Mouse (Mus musculus) left cerebral cortex, adult 8-10 months (tissue): ENCODE results near the gene a. TPM values are rescaled to one million over a fixed set of nuclear protein-coding genes. Genes with fewer than 3 reads are reported as not detected.
"Not testable (repeated sequence)": the region's sequence is repeated elsewhere in the genome, so short reads cannot be mapped to it uniquely, and the experiment has no call there.

Experiments
- DNase-seq, 2 experiments: peaks; one replicate each; pipeline ENCODE4 v3.0.0; 2022; ENCODE audit warnings: low spot score in 2 of 2
- total RNA-seq, 4 experiments: library from RNA; stranded (reverse); gene quantifications; 2 replicates each; pipeline ENCODE4 v1.2.4; 2022

a gene
- total RNA-seq, 4 experiments from 2014 or later, result not detected

DNA sequence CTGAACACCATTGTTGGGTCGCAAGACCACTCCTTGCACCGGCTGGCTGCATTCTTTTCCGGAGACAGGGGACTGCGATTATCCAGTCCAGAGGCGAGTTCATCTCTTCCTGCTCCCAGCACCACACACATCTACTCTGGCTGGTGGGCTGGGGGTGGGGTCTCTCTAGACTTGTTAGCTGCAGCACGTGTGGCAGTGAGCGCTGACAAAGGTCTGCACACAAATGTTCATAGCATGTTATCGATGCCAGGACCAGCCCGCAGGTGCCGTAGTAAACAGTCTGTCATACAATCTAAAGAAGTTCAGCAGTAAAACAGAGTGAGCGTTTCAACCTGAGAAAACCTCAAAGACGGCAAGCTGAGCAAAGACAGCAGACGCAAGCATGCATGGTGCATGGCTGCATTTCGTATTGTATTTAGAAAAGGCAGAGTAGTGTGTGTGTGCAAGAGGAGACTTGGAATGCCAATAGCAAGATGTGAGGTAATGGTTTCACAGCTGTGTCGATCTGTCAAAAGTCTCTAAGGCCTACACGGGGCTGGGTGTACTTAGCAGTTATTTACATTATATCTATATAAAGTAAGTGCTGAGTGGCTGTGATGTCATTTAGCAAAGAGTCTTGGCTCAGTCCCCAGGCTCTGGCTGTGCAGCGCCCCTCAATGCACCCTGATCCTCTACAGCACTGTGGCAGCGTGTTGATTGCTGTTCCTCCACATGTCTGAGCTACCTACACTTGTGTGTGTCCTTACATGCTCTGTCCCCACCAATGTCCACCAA is 180.9 kb downstream of the a start:
- DNase-seq, result peak; percentile 1 to 7

DNA sequence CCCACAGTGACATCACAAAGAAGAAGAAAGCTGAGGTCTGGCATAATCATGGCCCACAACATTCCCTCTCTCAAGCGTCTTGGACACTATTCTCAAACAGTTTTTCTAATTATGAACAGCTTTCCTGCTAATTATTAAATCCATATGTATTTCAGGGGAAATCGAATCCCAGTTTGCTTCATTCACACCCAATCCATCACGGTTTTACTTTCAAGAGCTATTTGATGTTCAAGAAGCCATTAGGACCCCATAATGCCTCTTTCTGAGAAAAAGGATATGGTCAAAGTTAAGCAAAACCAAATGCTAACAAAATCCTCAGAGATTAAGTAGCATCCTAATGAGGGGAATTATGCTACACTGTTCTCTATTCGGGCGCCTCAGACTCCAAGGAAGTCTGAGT is 181.8 kb downstream of the a start:
- DNase-seq, result no peak

DNA sequence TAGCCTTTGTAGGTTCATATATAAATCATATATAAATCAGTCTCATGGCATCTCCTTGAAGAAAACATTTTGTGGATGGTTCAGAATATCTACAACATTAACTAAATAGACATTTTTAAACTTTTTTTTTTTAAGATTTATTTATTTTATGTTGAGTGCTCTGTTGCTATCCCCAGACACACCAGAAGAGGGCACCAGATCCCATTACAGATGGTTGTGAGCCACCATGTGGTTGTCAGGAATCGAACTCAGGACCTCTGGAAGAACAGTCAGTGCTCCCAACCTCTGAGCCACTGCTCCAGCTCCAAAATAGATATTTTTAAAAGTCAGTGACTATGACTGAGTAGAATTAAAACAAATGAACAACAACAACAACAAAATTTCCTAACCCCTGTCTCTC is 195.4 kb downstream of the a start:
- DNase-seq, result no peak

DNA sequence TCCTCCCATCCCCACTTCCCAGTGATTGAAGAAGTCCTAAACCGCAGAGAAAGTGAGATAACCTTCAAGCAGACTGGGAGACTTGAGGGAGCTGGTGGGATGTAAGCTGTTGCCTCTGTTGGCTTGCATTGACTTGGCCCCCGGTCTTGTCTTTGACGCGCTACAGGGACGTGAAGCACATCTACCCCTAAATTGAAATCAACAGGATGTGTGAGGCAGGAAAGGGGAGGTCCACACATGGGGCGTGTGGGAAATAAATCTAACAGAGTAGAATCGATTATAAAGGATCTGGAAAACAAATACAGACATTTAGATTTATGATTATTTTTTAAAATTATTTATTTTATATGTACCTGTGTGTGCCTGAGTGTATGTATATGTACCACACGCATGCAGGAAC is 200.2 kb downstream of the a start:
- DNase-seq, result no peak

DNA sequence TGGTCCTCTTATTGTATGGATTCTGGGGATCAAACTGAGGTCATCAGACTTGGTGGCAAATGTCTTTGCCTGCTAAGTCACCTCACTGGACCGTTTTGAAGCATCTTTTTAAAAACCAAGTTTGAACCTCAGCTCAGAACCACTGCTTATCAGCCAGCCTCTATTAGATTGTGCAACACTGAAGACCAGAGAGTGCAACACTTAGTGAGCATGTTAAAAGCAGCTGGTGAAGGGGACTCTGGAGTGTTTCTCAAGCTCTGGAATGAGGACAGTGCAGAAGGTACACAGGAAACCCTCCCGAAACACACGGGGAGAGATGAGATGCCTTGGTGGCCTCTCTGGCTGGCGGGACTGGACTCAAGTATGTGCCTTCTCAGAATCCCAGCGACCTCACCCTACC is 200.9 kb downstream of the a start:
- DNase-seq, result no peak

DNA sequence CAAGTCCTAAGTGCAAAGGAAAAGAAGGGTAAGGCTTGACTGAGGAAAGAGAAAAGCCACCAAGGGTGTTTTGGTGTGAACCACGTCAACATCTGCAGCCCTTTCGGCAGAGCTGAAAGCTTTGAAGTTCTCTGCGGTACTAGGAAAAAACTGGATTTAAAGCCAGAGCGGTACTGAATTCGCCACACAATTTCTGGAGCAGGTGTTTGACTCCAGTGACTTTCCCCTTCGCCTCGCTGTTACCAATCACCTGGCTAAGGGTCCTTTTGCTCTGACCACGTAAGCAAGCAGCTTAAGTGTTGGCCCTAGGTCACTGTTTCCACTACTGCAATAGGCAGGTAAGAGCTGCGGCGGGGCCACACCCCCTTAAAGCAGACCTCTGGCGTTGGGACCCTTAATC is 214.3 kb downstream of the a start:
- DNase-seq, result no peak

DNA sequence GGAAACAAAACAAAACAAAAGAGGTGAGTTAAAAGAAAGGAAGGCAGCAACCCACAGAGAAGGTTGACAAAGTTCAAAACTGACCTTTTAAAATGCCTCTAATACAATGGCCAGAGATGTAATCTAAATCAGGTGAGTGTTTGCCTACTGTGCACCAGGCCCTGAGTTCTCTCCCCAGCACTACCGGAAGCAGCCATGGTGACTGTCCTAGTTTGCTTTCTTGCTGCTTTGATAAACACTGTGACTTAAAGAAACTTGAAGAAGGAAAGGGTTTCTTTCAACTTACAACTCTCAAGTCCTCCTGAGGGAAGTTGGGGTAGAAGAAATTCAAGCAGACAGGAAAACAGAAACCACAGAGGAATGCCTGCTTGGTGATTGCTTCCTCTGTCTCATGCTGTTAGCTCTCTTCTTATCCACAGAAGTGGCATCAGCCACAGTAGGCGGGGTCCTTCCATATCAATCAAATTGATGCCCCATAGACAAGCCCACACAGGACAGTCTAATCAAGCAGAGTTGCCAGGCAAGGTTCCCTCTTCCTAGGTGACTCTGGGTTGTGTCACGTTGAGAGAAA is 220.0 kb downstream of the a start:
- DNase-seq, result no peak

DNA sequence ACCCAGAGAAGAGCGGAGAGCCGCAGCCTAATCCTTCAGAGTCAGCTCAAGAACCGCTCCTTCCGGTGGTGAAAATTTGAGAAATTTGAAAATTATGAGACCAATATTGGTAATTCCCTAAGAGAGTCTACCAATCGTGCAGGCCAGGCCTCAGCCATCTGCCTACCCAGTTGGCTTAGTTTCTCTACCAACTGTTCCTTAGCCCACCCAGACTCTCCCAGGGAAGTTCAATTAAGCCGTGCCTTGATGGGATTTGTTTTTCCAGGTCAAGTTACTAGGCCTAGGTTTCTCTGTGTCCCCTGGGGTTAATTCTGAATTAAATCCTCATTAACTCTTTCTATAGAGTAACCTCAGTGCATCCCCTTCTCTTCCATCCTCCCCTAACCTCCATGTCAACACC is 221.8 kb downstream of the a start:
- no peak for DNase-seq

DNA sequence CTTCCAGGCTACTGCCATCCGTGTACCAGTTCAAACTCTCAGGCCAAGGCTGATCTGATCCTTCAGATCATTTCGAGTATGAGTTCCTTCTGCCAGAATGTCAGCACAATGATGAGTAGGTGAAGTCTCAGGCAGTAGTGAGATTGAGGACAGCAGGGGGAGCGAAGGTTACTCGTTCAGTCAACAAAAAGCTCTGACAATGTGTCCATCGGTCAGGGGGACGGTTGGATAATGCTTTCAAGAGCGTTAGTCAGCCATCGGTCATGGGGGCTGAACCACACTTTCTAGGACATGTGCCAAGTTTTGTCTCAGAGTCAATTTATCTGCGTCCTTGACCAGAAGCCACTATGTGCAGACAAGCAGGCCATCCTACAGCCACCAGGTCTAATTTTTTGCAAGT is 225.5 kb downstream of the a start:
- DNase-seq, result not testable (repeated sequence)

DNA sequence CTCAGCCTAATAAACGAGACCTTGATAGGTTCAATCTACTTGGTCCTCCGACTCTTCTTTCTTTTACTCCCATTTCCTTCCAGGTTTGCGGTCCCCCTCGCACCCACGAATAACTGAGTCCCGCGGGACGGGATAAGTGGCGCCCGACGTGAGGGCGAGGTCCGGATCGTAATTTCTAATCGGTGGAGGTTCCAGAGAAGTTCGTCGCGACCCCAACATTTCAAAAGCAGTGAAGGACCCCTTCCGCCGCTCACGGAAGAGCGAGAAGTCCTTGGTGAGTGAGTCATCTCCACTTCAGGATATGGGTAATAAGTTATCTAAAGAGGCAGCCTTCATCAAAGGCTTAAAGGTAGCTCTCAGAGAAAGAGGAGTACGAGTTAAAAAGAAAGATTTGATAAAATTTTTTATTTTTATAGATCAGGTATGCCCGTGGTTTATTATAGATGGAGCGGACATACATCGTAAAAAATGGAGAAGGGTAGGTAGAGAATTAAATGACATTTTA is 227.1 kb downstream of the a start, which contains the start of gene Gm14226:
TSS of gene Gm14226 (plus strand) at position 16 of the 505 bp plus-strand sequence.
- not testable (repeated sequence) for DNase-seq

DNA sequence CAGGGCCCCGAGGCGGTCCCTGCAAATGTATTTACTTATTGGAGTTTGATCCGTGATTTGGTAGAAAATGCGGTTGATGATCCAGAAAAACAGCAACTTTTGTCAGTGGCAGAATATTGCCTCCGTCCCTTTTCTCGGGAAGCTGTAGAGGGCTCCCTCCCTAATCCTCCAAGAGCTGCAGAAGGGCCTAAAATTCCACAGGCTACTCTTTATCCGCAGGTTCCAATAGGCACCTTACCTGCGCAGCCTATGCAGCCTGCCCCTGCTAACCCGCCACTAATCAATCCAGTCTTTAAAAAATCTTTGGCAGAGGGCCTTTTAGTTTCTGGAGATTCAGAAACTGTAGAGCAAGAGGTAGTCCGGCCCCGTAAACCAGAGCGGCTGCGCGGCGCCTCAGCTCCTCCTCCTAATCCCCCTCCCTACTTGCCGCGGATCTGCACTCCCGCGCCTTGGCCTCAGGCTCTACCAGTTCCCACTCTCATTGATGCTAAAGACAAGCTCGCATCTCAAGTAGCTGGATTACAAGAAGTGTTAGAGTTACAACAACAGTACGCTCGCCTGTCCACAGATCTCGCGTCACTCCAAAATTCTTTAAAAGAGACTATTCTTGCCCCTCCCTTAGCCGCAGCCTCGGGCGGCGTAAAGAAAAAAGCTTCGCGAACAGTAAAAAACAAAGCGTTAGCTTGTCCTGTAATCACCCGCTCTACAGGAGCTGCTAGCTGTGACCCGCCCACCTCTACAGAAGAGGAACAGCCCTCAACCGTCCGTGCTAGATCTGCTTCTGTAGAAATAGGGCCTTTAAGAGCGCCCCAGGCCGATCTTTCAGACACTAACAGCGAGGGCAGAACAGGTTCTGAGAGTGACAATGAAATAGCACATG is 227.8 kb downstream of the a start:
- DNase-seq, result peak; percentile 22 to 26

DNA sequence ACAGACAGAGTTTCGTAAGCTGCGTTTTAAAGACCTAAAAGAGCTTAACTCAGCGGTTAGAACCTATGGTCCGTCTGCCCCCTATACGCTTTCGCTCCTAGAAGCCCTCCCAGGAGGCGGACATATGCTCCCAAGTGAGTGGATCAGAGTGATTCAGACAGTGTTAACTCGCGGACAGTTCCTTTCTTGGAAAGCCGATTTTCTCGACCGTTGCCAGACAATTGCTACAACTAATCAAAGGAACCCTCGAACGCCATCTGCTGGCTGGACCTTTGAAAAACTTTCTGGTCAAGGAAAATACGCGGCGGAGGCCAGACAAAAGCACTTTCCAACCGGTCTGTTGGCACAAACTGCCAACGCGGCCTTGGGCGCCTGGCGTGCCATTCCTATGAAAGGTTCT is 228.5 kb downstream of the a start:
- peak; percentile 69 to 80 for DNase-seq

DNA sequence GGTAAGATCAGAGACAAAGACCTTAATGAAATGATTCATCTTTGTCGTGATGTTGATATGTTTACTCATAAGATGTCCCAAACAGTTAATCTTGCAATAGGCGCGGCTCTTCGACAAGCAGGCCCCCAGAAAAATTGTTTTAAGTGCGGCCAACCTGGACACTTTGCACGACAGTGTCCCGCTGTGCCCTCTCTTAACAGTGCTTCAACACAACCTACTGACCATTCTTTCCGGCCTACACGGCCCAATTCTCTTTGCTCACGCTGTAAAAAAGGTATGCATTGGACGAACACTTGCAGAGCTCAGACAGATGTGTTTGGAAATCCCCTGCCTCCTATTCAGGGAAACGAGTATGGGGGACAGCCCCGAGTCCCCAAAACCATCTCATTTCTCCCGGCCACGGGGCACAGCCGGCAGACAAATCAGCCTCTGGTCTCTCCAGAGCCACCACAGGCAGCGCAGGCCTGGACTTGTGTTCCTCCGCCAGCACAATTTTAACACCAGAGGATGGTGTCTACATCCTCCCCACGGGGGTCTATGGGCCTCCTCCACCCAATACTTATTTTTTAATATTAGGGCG is 229.1 kb downstream of the a start:
- DNase-seq, result not testable (repeated sequence)

DNA sequence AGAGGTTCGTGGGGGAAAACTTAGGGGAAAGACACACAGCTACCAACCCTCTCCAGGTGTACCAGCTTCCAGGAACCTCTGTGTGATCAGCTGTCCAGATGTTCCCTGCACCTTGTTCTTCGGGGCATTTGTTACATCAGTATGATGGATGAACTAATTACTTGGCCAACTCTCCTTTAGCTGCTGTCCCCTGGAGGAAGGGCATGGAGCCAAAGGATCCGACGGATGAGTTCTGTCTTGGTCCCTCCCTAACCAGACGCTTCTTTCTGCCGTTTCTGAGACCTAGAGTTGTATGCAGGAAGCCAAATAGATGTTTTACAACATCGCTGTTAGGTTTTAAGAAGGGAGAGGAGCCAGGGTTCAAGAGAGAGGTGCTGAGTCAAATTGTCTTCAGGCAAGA is 239.6 kb downstream of the a start:
- DNase-seq, result no peak

DNA sequence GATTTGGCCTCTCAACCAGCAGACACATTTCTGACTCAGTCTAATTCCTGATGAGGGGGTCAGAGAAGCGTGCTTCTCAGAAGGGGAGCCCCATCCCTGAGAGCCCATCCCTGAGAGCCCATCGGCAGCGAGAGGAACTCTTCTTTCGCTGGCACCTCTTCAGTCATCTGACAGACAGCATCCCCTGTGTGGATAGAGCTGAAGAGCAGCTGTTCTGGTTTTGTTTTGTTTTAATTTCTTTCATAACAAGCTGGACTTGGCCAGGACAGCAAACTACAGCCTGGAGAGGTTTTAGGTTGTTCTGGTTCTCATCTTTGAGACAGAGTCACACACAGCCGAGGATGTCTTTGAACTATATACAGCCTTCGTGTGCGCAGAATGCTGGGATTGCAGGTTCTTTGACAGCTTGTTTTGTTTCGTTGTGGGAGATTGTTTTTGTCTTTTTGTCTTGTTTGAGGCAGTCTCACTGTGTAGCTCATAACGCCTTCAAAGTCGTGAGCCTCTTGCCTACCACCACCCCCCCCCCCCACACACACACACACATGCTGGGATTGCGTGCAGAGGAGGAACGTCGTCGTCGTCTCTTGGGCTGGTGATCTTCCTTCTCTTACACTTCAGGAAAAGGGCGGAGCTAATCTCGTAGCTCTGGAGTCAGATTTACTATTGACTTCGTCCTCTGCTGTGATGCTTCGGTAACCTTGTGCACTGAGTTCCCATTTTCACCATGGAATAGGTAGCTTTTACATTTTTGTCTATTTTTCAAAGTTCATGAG is 241.9 kb downstream of the a start:
- no peak for DNase-seq

DNA sequence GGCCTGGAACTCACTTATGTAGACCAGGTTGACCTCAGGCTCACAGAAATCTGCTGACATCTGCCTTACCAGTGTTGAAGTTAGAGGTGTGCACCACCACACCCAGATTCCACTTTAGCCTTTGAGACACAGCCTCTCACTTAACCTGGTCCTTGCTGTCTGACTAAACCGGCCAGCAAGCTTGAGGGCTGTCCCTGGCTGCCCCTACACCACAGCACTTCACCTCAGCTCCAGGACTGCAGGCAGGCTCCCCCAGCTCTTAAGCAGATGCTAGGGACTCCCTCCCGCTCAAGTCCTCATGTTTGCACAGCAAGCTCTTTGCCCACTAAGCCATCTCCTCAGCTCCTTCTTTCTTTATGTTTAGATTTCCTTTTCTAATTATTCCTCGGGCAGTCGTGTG is 248.8 kb downstream of the a start:
- no peak for DNase-seq

DNA sequence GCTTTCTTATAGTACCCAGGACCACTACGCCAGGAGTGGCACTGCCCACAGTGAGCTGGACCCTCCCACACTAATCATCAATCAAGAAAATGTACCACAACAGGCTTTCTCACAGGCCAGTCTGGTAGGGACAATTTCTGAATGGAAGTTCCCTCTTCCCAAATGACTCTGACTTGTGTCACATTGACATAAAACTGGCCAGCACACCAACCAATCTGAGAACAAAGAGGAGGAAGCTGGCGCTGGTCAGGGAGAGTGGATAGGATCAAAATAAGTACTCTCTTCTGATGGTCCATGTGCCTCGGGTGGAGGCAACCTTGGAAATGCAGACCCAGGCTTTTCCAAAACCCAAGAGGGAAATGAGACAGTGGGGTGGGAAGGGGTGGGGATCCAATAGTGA is 253.3 kb downstream of the a start:
- no peak for DNase-seq

DNA sequence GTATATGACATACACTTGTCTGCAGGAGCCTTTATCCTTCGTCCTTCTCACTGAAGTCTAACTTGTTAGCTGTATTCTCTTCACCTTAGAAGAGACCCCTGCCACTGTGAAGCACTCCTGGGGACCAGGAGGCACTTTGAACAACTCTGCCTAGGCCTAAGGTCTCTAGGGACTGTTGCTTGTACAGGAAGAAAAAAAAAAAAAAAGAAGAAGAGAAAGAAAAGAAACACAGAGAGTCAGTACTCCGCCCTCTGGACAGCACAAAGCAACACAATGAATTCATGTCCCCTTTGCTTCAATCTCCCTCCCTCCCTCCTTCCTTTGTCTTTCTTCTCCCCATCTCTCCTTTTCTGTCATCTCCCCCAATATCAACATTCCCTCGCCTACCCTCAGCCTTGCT is 253.9 kb downstream of the a start:
- DNase-seq, result no peak

DNA sequence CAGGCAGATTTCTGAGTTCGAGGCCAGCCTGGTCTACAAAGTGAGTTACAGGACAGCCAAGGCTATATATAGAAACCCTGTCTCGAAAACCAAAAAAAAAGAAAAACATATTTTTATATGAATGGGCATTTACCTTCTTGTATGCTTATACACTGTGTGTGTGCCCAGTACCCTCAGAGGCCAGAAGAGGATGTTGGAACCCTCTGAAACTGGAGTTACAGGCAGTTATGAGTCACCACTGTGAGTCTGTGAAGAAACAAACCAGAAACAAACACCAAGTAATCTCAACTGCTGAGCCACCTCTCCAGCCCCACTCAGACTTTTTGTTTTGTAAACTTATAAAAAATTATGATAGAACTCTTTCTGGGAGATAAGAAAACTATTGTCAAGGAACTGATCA is 255.6 kb downstream of the a start:
- DNase-seq, result no peak

DNA sequence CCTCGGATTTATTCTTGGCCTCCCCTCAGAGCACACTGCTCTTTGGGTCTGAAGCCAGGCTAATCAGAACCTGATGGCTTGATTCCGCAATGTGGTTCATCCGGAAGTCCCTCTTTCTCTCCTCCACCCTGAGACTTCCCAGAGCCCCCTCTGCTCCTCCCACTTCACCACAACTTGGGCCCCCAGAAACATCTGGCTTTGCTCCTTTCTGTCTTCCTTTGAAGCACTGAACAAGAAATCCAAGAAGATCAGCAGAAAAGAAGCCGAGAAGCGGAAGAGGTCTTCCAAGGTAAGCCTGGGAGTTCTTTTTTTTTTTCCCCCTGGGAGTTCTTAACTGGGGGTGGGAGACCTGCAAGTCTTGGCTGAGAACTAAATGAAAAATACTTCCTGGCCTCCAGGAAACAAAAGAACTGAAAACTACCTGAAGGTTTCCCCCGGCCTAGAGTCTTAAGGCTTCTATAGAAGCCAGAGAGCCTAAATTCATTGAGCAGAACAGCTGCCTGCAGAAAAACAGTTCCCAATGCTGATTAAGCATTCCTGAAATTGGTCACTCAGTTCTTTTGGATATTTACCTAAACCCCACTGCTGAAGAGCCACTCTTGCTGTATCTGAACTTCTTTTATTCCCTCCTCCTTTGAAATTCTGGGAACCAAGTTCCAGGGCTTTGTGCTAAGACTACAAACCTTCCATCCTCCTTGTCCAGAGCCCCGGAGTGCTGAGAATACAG is 256.4 kb downstream of the a start:
- DNase-seq, result no peak
